Mouse (Mus musculus): ENCODE measurements around the gene Spats1. TPM values are rescaled to one million over a fixed set of nuclear protein-coding genes. Genes with fewer than 3 reads are reported as not detected.

Gene Spats1
- polyA plus RNA-seq, 1 experiment, result 0.11 TPM

- no peaks in the 10 kb centered on the region for H3K27me3 ChIP-seq (ENCODE audit: control insufficient read depth, insufficient read depth, insufficient read length)
- no peak overlapping the region for H3ac ChIP-seq (ENCODE audit: control insufficient read depth, insufficient read length, low read depth)
- H3K79me3 ChIP-seq (ENCODE audit: low read depth), result no peaks in the 10 kb centered on the region
- peaks cover 17% of the 10 kb centered on the region for H3K36me3 ChIP-seq (ENCODE audit: control insufficient read depth, insufficient read depth)
- TF ChIP-seq MYOD1 (IDR thresholded peaks at IDR 0.05; ENCODE audit: control insufficient read depth, insufficient read length, low read depth), result no peak
- no peaks in the 10 kb centered on the region for H3K79me2 ChIP-seq (ENCODE audit: control insufficient read depth, insufficient read depth)
- H3K4me3 ChIP-seq (ENCODE audit: insufficient read depth, poor library complexity, severe bottlenecking), result no peak overlapping the region
Measured at GRCm38 (mm10) chr17:45510871-45511270, 35.7 kb upstream of the Spats1 start.

GRCm38 (mm10) chr17:45506700-45507189, 31.5 kb upstream of the Spats1 start, which contains the start of gene Aars2:
TSS of gene Aars2 (plus strand) at chr17:45506841.
- no peaks in the 10 kb centered on the region for H3K79me2 ChIP-seq (ENCODE audit: control insufficient read depth, insufficient read depth)
- H3K27me3 ChIP-seq (ENCODE audit: control insufficient read depth, insufficient read depth, insufficient read length), result no peaks in the 10 kb centered on the region
- peak within 1 kb of the TSS; percentile 52 for H3K4me3 ChIP-seq (ENCODE audit: insufficient read depth, poor library complexity, severe bottlenecking)
- H3K36me3 ChIP-seq (ENCODE audit: control insufficient read depth, insufficient read depth), result peaks cover 17% of the 10 kb centered on the region
- no peaks in the 10 kb centered on the region for H3K79me3 ChIP-seq (ENCODE audit: low read depth)
- TF ChIP-seq MYOG (IDR thresholded peaks at IDR 0.05; ENCODE audit: control insufficient read depth, extremely low read depth, insufficient read length), result no peak
- TF ChIP-seq USF1 (IDR thresholded peaks at IDR 0.05; ENCODE audit: low read depth), result no peak
- TF ChIP-seq CTCF (IDR thresholded peaks at IDR 0.05; ENCODE audit: control insufficient read depth, insufficient read depth, insufficient read length), result peak; percentile 62
- no peak for TF ChIP-seq MYOD1 (IDR thresholded peaks at IDR 0.05; ENCODE audit: control insufficient read depth, insufficient read length, low read depth)
- no peak for TF ChIP-seq MAX (IDR thresholded peaks at IDR 0.05)
- TF ChIP-seq FOSL1 (IDR thresholded peaks at IDR 0.05; ENCODE audit: insufficient read depth, low read length, poor library complexity, severe bottlenecking), result no peak
- peak within 1 kb of the TSS; percentile 73 for H3ac ChIP-seq (ENCODE audit: control insufficient read depth, insufficient read length, low read depth)

- Histone ChIP-seq H3K36me3 (ENCODE audit: control insufficient read depth, insufficient read depth) (peaks cover 17% of the 10 kb centered on the region), H3ac (ENCODE audit: control insufficient read depth, insufficient read length, low read depth) (no peak overlapping the region), H3K79me2 (ENCODE audit: control insufficient read depth, insufficient read depth) (no peaks in the 10 kb centered on the region), H3K27me3 (ENCODE audit: control insufficient read depth, insufficient read depth, insufficient read length) (no peaks in the 10 kb centered on the region), H3K79me3 (ENCODE audit: low read depth) (no peaks in the 10 kb centered on the region), H3K4me3 (ENCODE audit: insufficient read depth, poor library complexity, severe bottlenecking) (no peak overlapping the region)
- TF ChIP-seq FOSL1 (IDR thresholded peaks at IDR 0.05; ENCODE audit: insufficient read depth, low read length, poor library complexity, severe bottlenecking) (no peak), MYOD1 (IDR thresholded peaks at IDR 0.05; ENCODE audit: control insufficient read depth, insufficient read length, low read depth) (no peak), CTCF (IDR thresholded peaks at IDR 0.05; ENCODE audit: control insufficient read depth, insufficient read depth, insufficient read length) (no peak), MAX (IDR thresholded peaks at IDR 0.05) (no peak), USF1 (IDR thresholded peaks at IDR 0.05; ENCODE audit: low read depth) (no peak), CEBPB (IDR thresholded peaks at IDR 0.05; ENCODE audit: low read depth) (no peak), MYOG (IDR thresholded peaks at IDR 0.05; ENCODE audit: control insufficient read depth, extremely low read depth, insufficient read length) (no peak)
Measured at GRCm38 (mm10) chr17:45505941-45506465, 30.8 kb upstream of the Spats1 start.

- no peak for TF ChIP-seq CEBPB (IDR thresholded peaks at IDR 0.05; ENCODE audit: low read depth)
- TF ChIP-seq FOSL1 (IDR thresholded peaks at IDR 0.05; ENCODE audit: insufficient read depth, low read length, poor library complexity, severe bottlenecking), result no peak
- TF ChIP-seq MAX (IDR thresholded peaks at IDR 0.05), result no peak
- TF ChIP-seq MYOD1 (IDR thresholded peaks at IDR 0.05; ENCODE audit: control insufficient read depth, insufficient read length, low read depth), result no peak
- no peak for TF ChIP-seq CTCF (IDR thresholded peaks at IDR 0.05; ENCODE audit: control insufficient read depth, insufficient read depth, insufficient read length)
- TF ChIP-seq USF1 (IDR thresholded peaks at IDR 0.05; ENCODE audit: low read depth), result no peak
- no peak for TF ChIP-seq MYOG (IDR thresholded peaks at IDR 0.05; ENCODE audit: control insufficient read depth, extremely low read depth, insufficient read length)
- Histone ChIP-seq H3K79me2 (ENCODE audit: control insufficient read depth, insufficient read depth) (no peaks in the 10 kb centered on the region), H3K79me3 (ENCODE audit: low read depth) (no peaks in the 10 kb centered on the region), H3K4me3 (ENCODE audit: insufficient read depth, poor library complexity, severe bottlenecking) (no peak overlapping the region), H3K36me3 (ENCODE audit: control insufficient read depth, insufficient read depth) (no peaks in the 10 kb centered on the region), H3K27me3 (ENCODE audit: control insufficient read depth, insufficient read depth, insufficient read length) (no peaks in the 10 kb centered on the region), H3ac (ENCODE audit: control insufficient read depth, insufficient read length, low read depth) (no peak overlapping the region)
Measured at GRCm38 (mm10) chr17:45503301-45503973, 28.2 kb upstream of the Spats1 start.

GRCm38 (mm10) chr17:45502324-45502723, 27.1 kb upstream of the Spats1 start:
- H3K79me3 ChIP-seq (ENCODE audit: low read depth), result no peaks in the 10 kb centered on the region
- no peak overlapping the region for H3K4me3 ChIP-seq (ENCODE audit: insufficient read depth, poor library complexity, severe bottlenecking)
- H3ac ChIP-seq (ENCODE audit: control insufficient read depth, insufficient read length, low read depth), result no peak overlapping the region
- no peaks in the 10 kb centered on the region for H3K27me3 ChIP-seq (ENCODE audit: control insufficient read depth, insufficient read depth, insufficient read length)
- no peaks in the 10 kb centered on the region for H3K36me3 ChIP-seq (ENCODE audit: control insufficient read depth, insufficient read depth)
- H3K79me2 ChIP-seq (ENCODE audit: control insufficient read depth, insufficient read depth), result no peaks in the 10 kb centered on the region
- TF ChIP-seq FOSL1 (IDR thresholded peaks at IDR 0.05; ENCODE audit: insufficient read depth, low read length, poor library complexity, severe bottlenecking) (no peak), USF1 (IDR thresholded peaks at IDR 0.05; ENCODE audit: low read depth) (no peak), CTCF (IDR thresholded peaks at IDR 0.05; ENCODE audit: control insufficient read depth, insufficient read depth, insufficient read length) (no peak), CEBPB (IDR thresholded peaks at IDR 0.05; ENCODE audit: low read depth) (no peak)

- Histone ChIP-seq H3K27me3 (ENCODE audit: control insufficient read depth, insufficient read depth, insufficient read length) (peaks cover under 1% of the 10 kb centered on the region), H3K4me3 (ENCODE audit: insufficient read depth, poor library complexity, severe bottlenecking) (no peak overlapping the region), H3ac (ENCODE audit: control insufficient read depth, insufficient read length, low read depth) (no peak overlapping the region), H3K79me2 (ENCODE audit: control insufficient read depth, insufficient read depth) (no peaks in the 10 kb centered on the region), H3K36me3 (ENCODE audit: control insufficient read depth, insufficient read depth) (no peaks in the 10 kb centered on the region), H3K79me3 (ENCODE audit: low read depth) (no peaks in the 10 kb centered on the region)
- TF ChIP-seq CTCF (IDR thresholded peaks at IDR 0.05; ENCODE audit: control insufficient read depth, insufficient read depth, insufficient read length) (no peak), MYOG (IDR thresholded peaks at IDR 0.05; ENCODE audit: control insufficient read depth, extremely low read depth, insufficient read length) (no peak), MYOD1 (IDR thresholded peaks at IDR 0.05; ENCODE audit: control insufficient read depth, insufficient read length, low read depth) (no peak), FOSL1 (IDR thresholded peaks at IDR 0.05; ENCODE audit: insufficient read depth, low read length, poor library complexity, severe bottlenecking) (no peak), MAX (IDR thresholded peaks at IDR 0.05) (no peak), CEBPB (IDR thresholded peaks at IDR 0.05; ENCODE audit: low read depth) (no peak), USF1 (IDR thresholded peaks at IDR 0.05; ENCODE audit: low read depth) (no peak)
Measured at GRCm38 (mm10) chr17:45500981-45501380, 25.8 kb upstream of the Spats1 start.

Data from C2C12 (cell line).